Mouse (Mus musculus) embryo, embryonic 10.5 days (tissue): ENCODE measurements at regions not wholly inside any gene's neighbourhood (a gene's known extent, or its start where the extent isn't known, plus 50 kb on each side); places are given as distances from the start of the nearest gene placed in this dataset.
"Not testable (repeated sequence)": the region's sequence is repeated elsewhere in the genome, so short reads cannot be mapped to it uniquely, and the experiment has no call there.

Experiments
- DNase-seq: peaks from one replicate; pipeline ENCODE4 v3.0.0-alpha.2; 2015; ENCODE audit warnings: low spot score

DNA sequence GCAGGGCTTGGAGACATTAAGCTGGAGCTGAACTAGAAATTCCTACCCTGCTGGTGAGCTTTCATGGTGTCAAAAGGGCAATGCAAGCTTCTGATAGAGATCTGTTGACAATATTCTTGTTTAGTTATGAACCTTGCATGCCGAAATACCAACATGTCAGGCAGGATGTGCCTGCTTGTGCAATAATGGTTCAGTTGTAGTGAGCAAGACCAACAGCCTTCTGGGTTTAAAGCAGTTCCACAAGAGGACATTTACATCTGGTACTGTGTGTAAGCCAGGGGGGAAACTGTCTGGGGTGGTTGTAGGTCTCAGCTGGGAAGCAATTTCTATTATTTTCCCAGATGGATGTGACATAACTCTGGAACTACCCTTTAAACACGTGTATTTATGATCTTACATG lies 987.6 kb upstream of the Gm38303 start:
- DNase-seq, result no peak

GRCm38 (mm10) chr3:11293001-11293400 lies 957.5 kb upstream of the Gm38303 start:
- no peak for DNase-seq

DNA sequence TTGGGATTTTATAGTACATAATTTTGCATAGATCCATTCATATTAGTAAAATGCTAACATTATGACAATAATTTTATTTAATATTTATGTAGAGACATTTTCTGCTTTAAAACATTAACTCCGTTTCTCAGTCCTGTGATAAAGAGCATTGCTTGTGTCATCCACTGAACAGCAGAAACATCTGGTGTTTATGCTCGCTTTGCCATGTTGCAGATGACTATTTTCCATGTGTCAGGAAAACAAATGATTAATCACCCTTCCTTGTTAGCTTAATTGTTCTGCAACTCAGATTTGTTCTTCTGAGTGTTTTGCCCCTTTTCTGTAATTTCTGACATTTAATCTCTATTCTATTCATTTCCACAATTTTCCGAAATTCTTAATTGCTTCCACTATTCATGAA lies 925.6 kb upstream of the Gm38303 start:
- no peak for DNase-seq

DNA sequence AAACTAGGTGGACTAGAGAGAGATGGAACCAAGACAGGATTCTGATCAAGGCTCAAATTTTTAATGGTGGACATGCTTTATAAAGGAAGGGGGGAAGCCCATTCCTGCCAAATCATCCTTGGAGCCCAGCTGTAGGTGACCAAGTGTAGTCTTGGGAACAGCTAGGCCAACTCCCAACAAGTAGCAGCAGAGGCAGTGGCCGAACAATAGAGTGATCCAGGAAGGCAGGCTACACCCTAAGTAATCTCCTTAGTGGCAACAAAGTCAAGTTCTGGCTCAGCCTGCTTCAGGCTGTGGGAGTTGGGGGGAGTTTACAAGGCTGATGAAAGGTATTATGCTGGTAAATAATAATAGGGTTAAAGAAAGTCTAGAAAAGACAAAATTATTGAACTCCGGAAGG lies 878.5 kb upstream of the Gm38303 start:
- no peak for DNase-seq

GRCm38 (mm10) chr3:11212921-11213648 lies 877.6 kb upstream of the Gm38303 start:
- DNase-seq, result peak; percentile 51

DNA sequence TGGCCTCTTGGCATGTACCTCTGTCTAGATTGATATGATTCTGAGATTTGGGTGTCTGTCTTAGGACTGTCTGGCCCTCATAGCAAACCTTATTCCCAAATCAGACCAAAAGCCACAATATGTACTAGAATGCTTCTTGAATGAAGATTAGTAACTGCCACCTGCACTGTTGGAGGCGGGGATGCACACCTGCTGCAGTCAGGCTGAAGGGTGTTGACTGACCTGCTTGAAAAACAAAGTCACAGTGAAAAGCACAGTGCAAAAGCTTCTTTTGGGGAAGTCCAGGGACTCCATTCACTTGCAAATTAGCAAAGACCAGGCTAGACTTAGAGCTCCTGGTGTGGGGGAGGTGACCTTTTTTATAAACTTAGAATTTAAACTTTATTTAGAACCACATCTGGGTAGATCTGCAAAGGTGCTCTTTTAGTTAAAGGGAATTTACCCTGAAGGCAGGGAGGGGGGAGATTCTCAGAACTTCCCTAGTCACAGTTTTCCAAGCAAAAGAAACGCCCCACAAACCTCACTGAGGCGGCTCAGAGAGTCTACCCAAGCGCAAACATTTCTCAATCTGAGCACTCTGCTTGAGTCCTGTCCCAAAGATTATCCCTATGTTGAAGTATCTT lies 876.9 kb upstream of the Gm38303 start:
- DNase-seq, result peak; percentile 2

- DNase-seq, result not testable (repeated sequence)
These were observed 875.7 kb upstream of the Gm38303 start for GRCm38 (mm10) chr3:11210920-11211811.

GRCm38 (mm10) chr3:11174002-11174401 lies 838.5 kb upstream of the Gm38303 start:
- DNase-seq, result no peak

GRCm38 (mm10) chr3:11155350-11155749 lies 819.9 kb upstream of the Gm38303 start:
- no peak for DNase-seq
